Mouse (Mus musculus) adrenal gland (tissue): ENCODE results near the gene Gys1.

ENCODE experiments used
- intact Hi-C: fragments of 180-260 bp; cut with DNase I; formaldehyde crosslinking; loops from one replicate; pipeline ENCODE4 v1.15.1; 2025
- long read RNA-seq, 2 experiments: library from polyadenylated mRNA; unstranded; transcript quantifications; one replicate each; pipeline ENCODE4 v2.0.0; 2020; ENCODE audit warnings: borderline replicate concordance in 1 of 2; ENCODE audit not compliant: insufficient replicate concordance in 1 of 2

Gene Gys1
- long read RNA-seq, experiment 1, partial matches to known transcripts = 0 of 2 reads
- long read RNA-seq, experiment 1, other reads (novel, unspliced or antisense) = 0 of 2 reads
- long read RNA-seq, experiment 2, partial matches to known transcripts = 1 of 2 reads
- long read RNA-seq, experiment 2, other reads (novel, unspliced or antisense) = 1 of 2 reads

DNA sequence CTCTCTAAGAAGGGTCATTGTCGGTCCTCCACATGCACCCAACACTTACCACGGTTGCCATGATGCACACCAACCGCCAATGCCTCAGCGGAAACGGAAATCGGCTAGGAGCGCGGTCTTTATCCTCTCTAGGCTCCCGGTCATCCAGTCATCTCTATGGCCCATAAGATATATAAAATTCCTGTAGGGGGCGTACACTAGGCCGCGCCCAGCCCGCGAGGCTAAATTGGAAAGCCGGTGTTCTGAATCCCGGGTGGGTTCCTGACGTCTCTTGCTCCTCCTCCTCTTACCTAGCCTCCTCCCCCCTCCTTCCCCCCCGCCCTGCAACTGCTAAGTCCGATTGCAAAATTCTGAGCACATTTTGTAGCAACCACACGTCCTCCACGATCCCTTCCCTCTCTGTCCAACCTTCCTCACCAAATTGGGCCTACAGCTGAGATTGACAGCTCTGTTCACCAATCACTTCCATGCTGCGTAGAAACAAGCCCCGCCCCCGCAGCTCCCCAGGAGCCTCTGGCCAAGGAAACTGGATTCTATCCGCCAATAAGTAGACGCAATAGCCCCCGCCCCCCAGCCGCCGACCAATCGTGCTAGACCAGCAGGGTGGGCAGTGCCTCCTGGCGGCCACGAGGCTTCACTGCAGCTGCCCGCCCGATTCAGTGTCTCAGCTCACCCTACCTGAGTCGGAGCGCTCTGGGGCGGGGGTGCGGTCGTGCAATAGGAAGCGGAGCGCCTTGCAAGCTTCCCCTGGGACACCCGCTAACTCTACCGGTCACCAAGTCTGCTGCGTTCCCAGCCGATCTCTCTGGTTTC is at the start of gene Gys1:
Gys1 (plus strand) TSS at position 642 of the 813 bp plus-strand sequence.
- intact Hi-C loops = no loop called here

DNA sequence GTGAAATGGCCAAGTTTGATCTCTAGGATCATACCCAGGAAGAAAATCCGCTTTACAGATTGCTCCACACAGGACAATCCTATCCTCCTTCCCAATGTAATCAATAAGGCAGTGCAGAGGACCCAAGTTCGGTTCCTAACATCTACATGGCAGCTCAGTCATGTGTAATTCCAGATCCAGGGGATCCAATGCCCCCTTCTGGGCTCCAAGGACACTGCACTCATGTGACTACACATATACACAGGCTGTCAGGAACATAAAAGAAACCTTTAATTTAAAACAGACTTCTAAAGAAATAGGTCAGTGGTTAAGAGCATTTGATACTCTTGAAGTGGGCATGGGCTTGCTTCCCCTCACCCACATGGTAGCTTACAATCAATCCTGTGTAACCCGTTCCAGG is 48.6 kb upstream of the Gys1 start:
- intact Hi-C loops = no loop called here

DNA sequence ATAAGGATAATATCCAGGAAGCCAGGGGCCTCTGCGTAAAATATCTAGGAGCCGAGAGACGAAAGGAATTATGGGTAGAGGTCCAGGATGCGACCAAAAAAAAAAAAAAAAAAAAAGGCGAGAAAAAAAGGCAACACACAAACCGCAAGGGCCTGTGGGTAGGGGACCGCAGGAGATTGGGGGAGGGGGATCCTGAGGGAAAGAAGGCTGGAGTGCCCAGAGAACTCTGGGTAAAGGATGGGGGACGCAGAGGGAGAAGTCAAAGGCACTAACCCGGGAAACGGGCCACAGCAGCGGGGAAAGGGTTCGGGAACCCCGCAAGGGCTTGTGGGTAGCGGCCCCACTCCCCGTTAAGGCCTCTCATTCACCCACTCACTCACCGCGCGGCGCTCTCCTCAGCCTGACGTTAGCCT is 39.5 kb upstream of the Gys1 start:
- intact Hi-C loops = loop anchor here (5.0 kb wide), 1 partner anchor 88 kb away; no protein-coding TSS in a partner anchor

- intact Hi-C loops = loop anchor here (5.0 kb wide), 1 partner anchor 88 kb away; no protein-coding TSS in a partner anchor
Observed at GRCm38 (mm10) chr7:45395578-45396336, 38.9 kb upstream of the Gys1 start, which contains the start of gene Snrnp70. Gene Snrnp70 (minus strand): TSS chr7:45395742.

- intact Hi-C loops = loop anchor here (5.0 kb wide), 1 partner anchor 89 kb away; no protein-coding TSS in a partner anchor
Observed at GRCm38 (mm10) chr7:45396337-45396775, 38.3 kb upstream of the Gys1 start.

GRCm38 (mm10) chr7:45396787-45397186 is 37.9 kb upstream of the Gys1 start:
- intact Hi-C loops = loop anchor here (5.0 kb wide), 1 partner anchor 89 kb away; no protein-coding TSS in a partner anchor

- intact Hi-C loops = no loop called here
Observed at GRCm38 (mm10) chr7:45401521-45402085, 33.0 kb upstream of the Gys1 start.

DNA sequence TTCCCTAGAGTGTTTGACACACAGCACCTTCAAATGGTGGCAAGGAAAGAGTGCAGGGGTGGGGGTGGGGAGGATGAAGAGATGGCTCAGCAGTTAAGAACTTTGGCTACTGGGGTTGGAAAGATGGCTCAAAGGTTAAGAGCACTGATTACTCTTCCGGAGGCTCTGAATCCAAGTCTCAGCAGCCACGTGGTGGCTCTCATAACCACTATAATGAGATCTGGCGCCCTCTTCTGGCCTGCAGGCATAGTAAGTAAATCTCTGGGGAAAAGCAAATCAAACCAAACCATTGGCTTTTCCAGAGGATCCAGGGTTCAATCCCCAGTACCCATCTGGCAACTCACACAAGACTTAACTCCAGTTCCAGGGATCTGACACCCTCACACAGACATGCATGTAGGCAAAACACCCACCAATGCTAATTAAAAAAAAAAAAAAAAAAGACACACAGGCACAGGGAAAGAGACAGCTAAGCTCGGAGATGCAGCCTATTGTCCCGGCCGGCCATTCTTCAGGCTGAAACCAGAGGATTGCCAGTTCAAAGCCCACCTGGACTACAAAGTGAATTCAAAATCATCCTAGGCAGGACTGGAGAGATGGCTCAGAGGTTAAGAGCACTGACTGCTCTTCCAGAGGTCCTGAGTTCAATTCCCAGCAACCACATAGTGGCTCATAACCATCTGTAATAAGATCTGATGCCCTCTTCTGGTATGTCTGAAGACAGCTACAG is 30.9 kb upstream of the Gys1 start:
- intact Hi-C loops = no loop called here

DNA sequence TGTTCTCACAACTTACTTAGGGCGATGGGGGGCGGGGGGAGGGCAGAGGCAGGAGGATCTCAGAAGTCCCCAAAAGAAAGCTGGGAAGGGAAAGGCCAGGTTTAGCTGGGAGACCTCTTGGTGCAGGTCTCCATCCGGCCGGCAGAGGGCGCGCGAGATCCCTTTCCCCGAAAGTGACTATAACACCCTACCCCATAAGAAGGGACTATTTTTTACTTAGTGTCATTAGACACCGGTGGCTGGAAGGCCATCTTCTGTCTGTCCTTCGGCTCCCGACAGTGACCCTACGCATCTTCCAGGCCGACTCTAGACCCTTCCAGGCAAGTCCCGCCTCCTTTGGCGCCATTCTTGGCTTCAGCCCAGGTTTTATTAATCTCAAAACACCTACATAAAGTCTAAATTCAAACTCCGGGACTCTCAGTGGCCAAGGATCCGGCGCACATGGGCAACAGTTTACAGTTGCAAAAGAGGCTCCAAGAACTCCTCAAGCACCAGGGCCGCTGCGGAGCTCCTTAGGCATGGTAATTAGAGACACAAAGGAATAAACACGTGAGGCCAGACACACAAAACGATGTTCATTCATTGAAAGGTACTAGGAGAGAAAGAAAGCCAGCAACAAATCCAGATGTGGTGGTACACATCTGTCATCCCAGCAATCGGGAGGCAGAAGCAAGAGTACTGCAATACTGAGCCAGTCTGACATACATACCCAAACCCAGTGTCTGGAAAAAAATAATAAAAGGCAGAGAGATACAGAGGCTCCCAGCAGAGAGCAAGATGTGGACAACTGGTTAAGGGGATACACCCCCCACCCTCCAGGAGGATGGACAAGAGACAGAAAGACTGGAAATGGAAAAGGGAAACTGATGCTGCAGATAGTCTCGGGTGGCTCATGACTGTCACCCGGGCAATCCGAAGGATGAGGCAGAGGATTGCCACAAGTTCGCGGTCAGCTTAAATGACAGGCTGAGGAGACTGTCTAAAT is 29.3 kb upstream of the Gys1 start, which contains the start of gene Kcna7:
Kcna7 (plus strand) TSS at position 563 of the 985 bp plus-strand sequence.
- intact Hi-C loops = loop anchor here (5.0 kb wide), 1 partner anchor 37 kb away; no protein-coding TSS in a partner anchor

DNA sequence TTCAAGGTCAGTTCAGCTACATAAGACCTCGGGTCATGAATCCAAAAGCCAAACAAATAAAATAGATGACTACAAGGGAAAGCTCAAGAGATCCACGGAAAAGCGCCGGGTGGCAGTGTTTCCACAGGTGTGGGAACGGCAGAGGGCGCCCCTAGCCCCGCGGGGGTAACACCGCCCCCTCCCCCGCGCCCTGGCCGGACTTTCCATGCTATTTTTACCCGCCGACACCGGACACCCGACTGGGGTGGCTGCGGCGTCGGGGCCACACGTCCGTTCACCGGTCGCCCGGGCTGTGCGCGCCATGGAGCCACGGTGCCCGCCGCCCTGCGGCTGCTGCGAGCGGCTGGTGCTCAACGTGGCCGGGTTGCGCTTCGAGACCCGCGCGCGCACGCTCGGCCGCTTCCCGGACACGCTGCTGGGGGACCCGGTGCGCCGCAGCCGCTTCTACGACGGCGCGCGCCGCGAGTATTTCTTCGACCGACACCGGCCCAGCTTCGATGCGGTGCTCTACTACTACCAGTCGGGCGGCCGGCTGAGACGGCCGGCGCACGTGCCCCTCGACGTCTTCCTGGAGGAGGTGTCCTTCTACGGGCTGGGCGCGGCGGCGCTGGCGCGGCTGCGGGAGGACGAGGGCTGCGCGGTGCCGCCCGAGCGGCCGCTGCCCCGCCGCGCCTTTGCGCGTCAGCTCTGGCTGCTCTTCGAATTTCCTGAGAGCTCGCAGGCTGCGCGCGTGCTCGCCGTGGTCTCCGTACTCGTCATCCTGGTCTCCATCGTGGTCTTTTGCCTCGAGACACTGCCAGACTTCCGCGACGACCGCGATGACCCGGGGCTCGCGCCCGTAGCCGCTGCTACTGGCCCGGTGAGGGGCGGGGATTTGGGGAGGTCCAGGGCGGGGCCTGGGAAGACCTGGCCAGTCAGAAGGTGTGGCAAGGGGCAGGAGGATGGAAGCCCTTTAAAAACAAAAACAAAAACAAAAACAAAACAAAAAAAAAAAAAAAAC is 28.2 kb upstream of the Gys1 start:
- intact Hi-C loops = loop anchor here (5.0 kb wide), 1 partner anchor 36 kb away; no protein-coding TSS in a partner anchor

- intact Hi-C loops = loop anchor here (5.0 kb wide), 1 partner anchor 34 kb away; no protein-coding TSS in a partner anchor
Observed at GRCm38 (mm10) chr7:45407836-45408235, 26.8 kb upstream of the Gys1 start.

GRCm38 (mm10) chr7:45408351-45408750 is 26.3 kb upstream of the Gys1 start:
- intact Hi-C loops = loop anchor here (5.0 kb wide), 1 partner anchor 34 kb away; no protein-coding TSS in a partner anchor

- intact Hi-C loops = loop anchor here (5.0 kb wide), 1 partner anchor 33 kb away; no protein-coding TSS in a partner anchor
Observed at GRCm38 (mm10) chr7:45408949-45409348, 25.7 kb upstream of the Gys1 start.

- intact Hi-C loops = loop anchor here (5.0 kb wide), 1 partner anchor 33 kb away; no protein-coding TSS in a partner anchor
Observed at GRCm38 (mm10) chr7:45409497-45410163, 25.0 kb upstream of the Gys1 start.

DNA sequence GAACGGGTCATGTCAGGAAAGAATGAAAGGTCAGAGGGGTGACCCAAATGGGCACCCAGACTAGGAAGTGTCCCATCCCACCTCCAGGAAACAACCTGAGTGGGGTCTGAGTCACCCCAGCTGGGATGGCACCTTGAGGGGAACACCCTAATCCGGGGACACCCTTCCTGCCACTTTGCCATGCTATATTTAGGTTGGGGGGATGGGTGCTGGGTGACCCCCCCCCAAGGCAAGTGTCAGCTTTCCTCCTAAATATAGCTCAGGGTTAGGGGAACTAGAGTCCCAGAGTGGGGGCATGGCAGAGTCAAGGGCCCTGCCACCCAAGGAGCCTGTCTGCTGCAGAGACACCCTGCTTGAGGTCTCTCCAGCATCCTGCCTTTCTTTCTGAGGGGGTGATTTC is 22.2 kb upstream of the Gys1 start:
- intact Hi-C loops = no loop called here

DNA sequence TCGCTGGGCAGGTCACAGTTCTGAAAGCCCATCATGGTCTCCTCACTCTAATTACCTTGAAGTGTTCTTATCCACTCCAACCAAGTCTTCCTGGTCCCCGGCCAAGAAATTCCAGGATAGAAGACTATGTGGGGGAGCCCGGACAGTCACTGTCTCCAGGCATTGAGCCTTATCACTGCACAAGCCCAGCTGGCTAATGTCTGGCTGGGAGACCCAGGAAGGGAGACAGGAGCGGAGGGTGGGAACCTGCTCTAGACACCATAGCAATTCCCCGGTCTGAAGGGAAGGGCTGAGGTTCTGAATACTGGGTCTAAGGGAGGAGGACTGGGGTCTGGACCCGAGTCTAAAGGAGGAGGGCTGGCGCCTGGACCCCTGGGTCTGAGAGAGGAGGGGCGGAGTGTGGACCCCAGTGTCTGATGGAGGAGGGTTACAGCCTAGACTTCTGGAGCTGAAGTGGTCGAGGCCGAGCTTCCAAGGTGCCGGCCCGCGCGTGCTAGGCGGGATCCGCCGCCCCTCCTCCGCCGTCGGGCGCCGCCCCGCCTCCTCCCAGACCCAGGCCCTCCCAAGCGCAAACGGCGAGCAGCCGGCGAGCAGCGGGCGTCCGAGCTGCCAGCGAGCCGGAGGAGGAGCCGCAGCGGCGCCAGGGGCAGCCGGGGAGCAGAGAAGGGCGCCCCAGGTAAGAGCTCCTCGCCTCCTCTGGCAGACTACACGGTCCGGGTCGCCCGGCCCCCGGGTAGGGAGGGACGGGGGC is 21.4 kb upstream of the Gys1 start, which contains the start of gene Ntf5:
Ntf5 (plus strand) TSS at position 583 of the 751 bp plus-strand sequence.
- intact Hi-C loops = no loop called here
